Mouse (Mus musculus): Measurements from ENCODE around the gene Abcf2. TPM values are rescaled to one million over a fixed set of nuclear protein-coding genes. Genes with fewer than 3 reads are reported as not detected.

Abcf2 gene
- 33.9 and 36.5 TPM in 2 replicates for polyA plus RNA-seq (2012; rRNA removed)

GRCm38 (mm10) chr5:24577183-24577929, at the start of gene Abcf2:
Abcf2 (minus strand) TSS chr5:24577467.
- WGBS, result under 1% methylated on average over 48 of the region's 48 CpGs
- DNase-seq (ENCODE audit: low read depth, low spot score), result peak; percentile 100

GRCm38 (mm10) chr5:24624822-24625120, 47.5 kb upstream of the Abcf2 start:
- no peak for DNase-seq (ENCODE audit: low read depth, low spot score)

GRCm38 (mm10) chr5:24623986-24624821, 46.9 kb upstream of the Abcf2 start, which contains the start of gene Smarcd3:
Smarcd3 (minus strand) TSS chr5:24624411.
- WGBS, result 5% methylated on average over 37 of the region's 37 CpGs
- no peak for DNase-seq (ENCODE audit: low read depth, low spot score)

More at GRCm38 (mm10) chr5:24624822-24625120, 47.5 kb upstream of the Abcf2 start:
- WGBS, result 34% methylated on average over 4 of the region's 4 CpGs

GRCm38 (mm10) chr5:24623041-24623985, 46.0 kb upstream of the Abcf2 start:
- DNase-seq (ENCODE audit: low read depth, low spot score), result no peak
- WGBS, result 37% methylated on average over 8 of the region's 8 CpGs

GRCm38 (mm10) chr5:24622386-24623040, 45.2 kb upstream of the Abcf2 start:
- WGBS, result 84% methylated on average over 7 of the region's 7 CpGs
- DNase-seq (ENCODE audit: low read depth, low spot score), result no peak

GRCm38 (mm10) chr5:24620626-24621025, 43.4 kb upstream of the Abcf2 start:
- 71% methylated on average over 8 of the region's 8 CpGs for WGBS
- no peak for DNase-seq (ENCODE audit: low read depth, low spot score)

GRCm38 (mm10) chr5:24620116-24620515, 42.8 kb upstream of the Abcf2 start:
- DNase-seq (ENCODE audit: low read depth, low spot score), result no peak
- WGBS, result 56% methylated on average over 8 of the region's 8 CpGs

GRCm38 (mm10) chr5:24618921-24619320, 41.7 kb upstream of the Abcf2 start:
- DNase-seq (ENCODE audit: low read depth, low spot score), result no peak

GRCm38 (mm10) chr5:24615097-24615496, 37.8 kb upstream of the Abcf2 start:
- no peak for DNase-seq (ENCODE audit: low read depth, low spot score)
- 69% methylated on average over 6 of the region's 6 CpGs for WGBS

More at GRCm38 (mm10) chr5:24618921-24619320, 41.7 kb upstream of the Abcf2 start:
- 82% methylated on average over 3 of the region's 3 CpGs for WGBS

GRCm38 (mm10) chr5:24612302-24612649, 35.0 kb upstream of the Abcf2 start:
- WGBS, result 74% methylated on average over 5 of the region's 5 CpGs
- DNase-seq (ENCODE audit: low read depth, low spot score), result no peak

GRCm38 (mm10) chr5:24611366-24612301, 34.4 kb upstream of the Abcf2 start:
- 67% methylated on average over 7 of the region's 7 CpGs for WGBS
- DNase-seq (ENCODE audit: low read depth, low spot score), result no peak

- no peak for DNase-seq (ENCODE audit: low read depth, low spot score)
- 41% methylated on average over 5 of the region's 5 CpGs for WGBS
Observed at GRCm38 (mm10) chr5:24609388-24609787, 32.1 kb upstream of the Abcf2 start.

- WGBS, result 70% methylated on average over 14 of the region's 14 CpGs
- no peak for DNase-seq (ENCODE audit: low read depth, low spot score)
Observed at GRCm38 (mm10) chr5:24605980-24606665, 28.9 kb upstream of the Abcf2 start.

GRCm38 (mm10) chr5:24605321-24605979, 28.2 kb upstream of the Abcf2 start:
- 48% methylated on average over 6 of the region's 6 CpGs for WGBS
- no peak for DNase-seq (ENCODE audit: low read depth, low spot score)

GRCm38 (mm10) chr5:24604656-24605100, 27.4 kb upstream of the Abcf2 start:
- WGBS, result under 1% methylated on average over 46 of the region's 46 CpGs
- DNase-seq (ENCODE audit: low read depth, low spot score), result no peak

GRCm38 (mm10) chr5:24604080-24604655, 26.9 kb upstream of the Abcf2 start:
- no peak for DNase-seq (ENCODE audit: low read depth, low spot score)
- 27% methylated on average over 12 of the region's 12 CpGs for WGBS

All from large intestine, adult 2 months (tissue).